ENCODE assay signal across 20 mouse cellular contexts in the genomic region with DNA sequence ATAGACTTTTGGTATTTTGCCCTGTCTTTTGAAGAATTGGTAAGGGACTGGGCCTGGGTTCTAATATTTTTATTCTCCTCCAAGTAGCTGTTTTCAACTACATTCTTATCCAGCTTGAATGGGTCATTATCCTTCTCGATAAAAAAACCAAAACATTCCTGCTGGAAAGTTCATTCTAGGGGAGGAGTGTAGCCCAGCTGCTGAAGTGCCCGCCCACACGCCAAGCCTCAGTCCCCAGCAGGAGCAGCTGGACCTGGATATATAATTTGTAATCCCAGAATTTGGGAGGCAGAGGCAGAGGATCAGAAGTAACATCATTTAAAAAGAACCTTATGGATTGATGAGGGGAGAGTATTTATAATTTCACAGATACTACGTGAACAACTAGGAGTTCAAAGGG. TPM values are rescaled to one million over a fixed set of nuclear protein-coding genes. Genes with fewer than 3 reads are reported as not detected.
"Had no signal": no experiment of that assay in that cellular context is flagged by ENCODE, and none has a peak within 500 bp of the region (broad histone marks: within the 10 kb centered on the region; RNA-seq: fewer than 3 reads in every experiment).

No protein-coding gene starts in this region.

- H3K4me2 ChIP-seq: limb, embryonic 13.5 days; liver, embryonic 12.5 days; liver, embryonic 15.5 days; midbrain, embryonic 12.5 days; midbrain, embryonic 15.5 days; neural tube, embryonic 13.5 days; stomach, embryonic 15.5 days had no signal

- H3K27me3 ChIP-seq: limb, embryonic 13.5 days; liver, embryonic 12.5 days; liver, embryonic 15.5 days; midbrain, embryonic 12.5 days; midbrain, embryonic 15.5 days; stomach, embryonic 15.5 days had no signal

- H3K36me3 ChIP-seq: limb, embryonic 10.5 days; limb, embryonic 13.5 days; liver, embryonic 12.5 days; liver, embryonic 15.5 days; midbrain, embryonic 12.5 days; midbrain, embryonic 15.5 days; neural tube, embryonic 13.5 days; stomach, embryonic 15.5 days had no signal

- H3K9me3 ChIP-seq: limb, embryonic 10.5 days; limb, embryonic 13.5 days; liver, embryonic 12.5 days; liver, embryonic 15.5 days; midbrain, embryonic 12.5 days; midbrain, embryonic 15.5 days; neural tube, embryonic 13.5 days; stomach, embryonic 15.5 days had no signal

- DNase-seq: kidney, adult 9 months; kidney, postnatal 14 days; layer of hippocampus, adult 9-11 months; liver; lung, adult 18-20 months; right cerebral cortex, postnatal 25 days; spleen, adult 18-20 months; thymus, postnatal 25 days had no signal

- H3K9ac ChIP-seq: limb, embryonic 13.5 days; liver, embryonic 12.5 days; liver, embryonic 15.5 days; midbrain, embryonic 12.5 days; midbrain, embryonic 15.5 days; neural tube, embryonic 13.5 days; stomach, embryonic 15.5 days had no signal

- ATAC-seq: intestine, postnatal 0 days; liver, embryonic 12.5 days; midbrain, embryonic 15.5 days had no signal

- H3K27ac ChIP-seq: layer of hippocampus, adult 2 months; limb, embryonic 10.5 days; limb, embryonic 13.5 days; liver, embryonic 12.5 days; liver, embryonic 15.5 days; macrophage; midbrain, embryonic 12.5 days; midbrain, embryonic 15.5 days; neural tube, embryonic 13.5 days; stomach, embryonic 15.5 days had no signal

- H3K4me1 ChIP-seq: limb, embryonic 10.5 days; limb, embryonic 13.5 days; liver, embryonic 12.5 days; liver, embryonic 15.5 days; midbrain, embryonic 12.5 days; midbrain, embryonic 15.5 days; neural tube, embryonic 13.5 days; stomach, embryonic 15.5 days had no signal

- H3K4me3 ChIP-seq: layer of hippocampus, adult 2 months; limb, embryonic 10.5 days; limb, embryonic 13.5 days; liver, embryonic 12.5 days; liver, embryonic 15.5 days; midbrain, embryonic 12.5 days; midbrain, embryonic 15.5 days; neural tube, embryonic 13.5 days; stomach, embryonic 15.5 days had no signal

RNA-seq across cellular contexts. Expression of a gene that starts 19.3 kb away (rescaled TPM):
- polyA plus RNA-seq: large intestine, adult 2 months; macrophage had no signal
